Mouse (Mus musculus): ENCODE measurements around the gene Tprg. TPM values are rescaled to one million over a fixed set of nuclear protein-coding genes. Genes with fewer than 3 reads are reported as not detected.

The Tprg gene
- total RNA-seq, 2 experiments from 2014 or later = not detected

DNA sequence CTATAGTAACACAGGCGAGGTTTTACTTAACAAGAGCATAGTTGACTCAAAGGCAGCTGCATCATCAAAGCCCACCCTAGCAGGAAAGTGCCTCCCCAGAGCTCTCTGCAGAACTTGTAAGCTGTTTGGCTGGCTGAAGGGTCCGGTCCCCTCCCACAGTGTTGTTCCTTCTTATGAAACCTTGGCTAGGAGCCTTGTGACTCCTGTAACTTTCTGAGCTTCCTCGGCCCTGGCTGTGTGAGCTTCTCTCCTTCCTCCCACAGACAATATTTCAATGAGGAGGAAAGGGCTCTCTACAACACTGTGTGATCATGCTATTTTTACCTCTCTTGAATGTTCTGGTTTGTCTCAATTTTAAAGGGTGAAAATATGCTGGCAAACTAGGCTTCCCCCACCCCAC, 28.5 kb downstream of the Tprg start:
- intact Hi-C loops (cut with DNase I) = loop anchor here (2.0 kb wide), 1 partner anchor 270 kb away; no protein-coding TSS in a partner anchor
- peak; percentile 10 to 14 for DNase-seq (ENCODE audit: low spot score in 2 of 2)

GRCm38 (mm10) chr16:25325631-25326238, 39.1 kb downstream of the Tprg start:
- intact Hi-C loops (cut with DNase I) = no loop called here
- no peak for DNase-seq (ENCODE audit: low spot score in 2 of 2)

DNA sequence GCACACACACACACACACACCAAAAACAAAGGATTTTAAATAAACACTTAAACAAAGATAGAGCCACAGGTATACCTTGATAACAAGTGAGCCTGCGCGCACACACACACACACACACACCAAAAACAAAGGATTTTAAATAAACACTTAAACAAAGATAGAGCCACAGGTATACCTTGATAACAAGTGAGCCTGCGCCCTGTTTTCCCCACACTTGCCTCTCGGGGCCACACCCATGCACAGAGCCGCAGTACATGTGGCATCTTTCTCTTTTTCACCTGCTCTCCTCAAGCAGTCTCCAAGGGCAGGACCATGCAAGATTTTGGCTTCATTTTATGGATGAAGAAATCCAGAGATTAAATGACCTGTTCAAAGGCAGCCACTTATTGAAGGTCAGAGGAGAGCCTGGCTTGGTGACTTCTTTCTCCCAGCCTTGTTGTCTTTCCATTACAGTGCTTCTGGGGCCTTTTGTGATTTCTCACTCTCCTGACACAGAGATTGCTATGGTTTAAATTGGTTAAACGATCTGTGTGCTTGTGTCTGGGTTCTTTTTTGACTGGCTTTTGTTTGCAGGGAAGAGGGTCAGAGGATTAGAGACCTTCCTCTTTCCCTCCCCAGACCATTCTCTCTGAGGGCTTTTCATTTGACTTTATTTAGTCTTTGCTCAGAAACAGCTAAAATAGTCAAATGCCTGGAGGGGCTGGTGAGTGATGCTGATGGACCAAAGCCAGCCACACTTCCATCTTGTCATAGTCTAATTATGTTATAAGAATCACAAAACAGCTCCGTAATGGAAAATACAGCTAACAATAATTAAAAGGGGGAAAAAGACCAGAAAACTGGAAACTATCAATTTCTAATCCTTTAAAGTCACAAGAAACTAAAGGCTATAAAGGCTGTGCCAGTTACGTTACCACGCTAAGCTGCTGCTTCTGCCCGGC, 46.9 kb downstream of the Tprg start:
- DNase-seq (ENCODE audit: low spot score in 2 of 2) = no peak
- intact Hi-C loops (cut with DNase I) = no loop called here

GRCm38 (mm10) chr16:25335058-25335703, 48.6 kb downstream of the Tprg start:
- DNase-seq (ENCODE audit: low spot score in 2 of 2) = no peak
- intact Hi-C loops (cut with DNase I) = no loop called here

- intact Hi-C loops (cut with DNase I) = loop anchor here (1.0 to 5.0 kb wide), 3 partner anchors 85 to 1365 kb away; no protein-coding TSS in a partner anchor
- DNase-seq (ENCODE audit: low spot score in 2 of 2) = peak; percentile 78 to 82
Observed at GRCm38 (mm10) chr16:25349626-25350025, 63.0 kb downstream of the Tprg start.

DNA sequence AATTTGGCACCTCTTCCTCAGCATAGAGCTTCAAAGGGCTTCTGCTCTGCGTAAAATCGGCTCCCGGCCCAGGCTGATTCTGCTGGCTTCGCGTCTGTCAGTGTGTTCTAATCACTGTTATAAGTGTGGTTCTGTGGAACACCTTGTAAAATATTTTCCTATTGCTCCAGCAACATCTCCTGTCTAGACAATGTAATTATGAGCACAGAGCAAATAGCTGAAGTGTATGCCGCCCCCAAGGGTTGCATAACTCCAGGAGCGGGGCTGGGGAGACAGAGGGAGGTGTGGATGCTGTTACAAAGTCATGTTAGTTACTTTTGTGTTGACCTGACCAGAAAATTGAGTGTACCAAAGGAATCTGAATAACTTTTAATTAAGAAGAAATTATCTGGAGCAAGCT, 81.2 kb downstream of the Tprg start:
- DNase-seq (ENCODE audit: low spot score in 2 of 2) = no peak
- intact Hi-C loops (cut with DNase I) = no loop called here

- DNase-seq (ENCODE audit: low spot score in 2 of 2) = no peak
- intact Hi-C loops (cut with DNase I) = loop anchor here (5.0 to 10.0 kb wide), 4 partner anchors 215 to 825 kb away; no protein-coding TSS in a partner anchor
Observed at GRCm38 (mm10) chr16:25369984-25370412, 83.4 kb downstream of the Tprg start.

DNA sequence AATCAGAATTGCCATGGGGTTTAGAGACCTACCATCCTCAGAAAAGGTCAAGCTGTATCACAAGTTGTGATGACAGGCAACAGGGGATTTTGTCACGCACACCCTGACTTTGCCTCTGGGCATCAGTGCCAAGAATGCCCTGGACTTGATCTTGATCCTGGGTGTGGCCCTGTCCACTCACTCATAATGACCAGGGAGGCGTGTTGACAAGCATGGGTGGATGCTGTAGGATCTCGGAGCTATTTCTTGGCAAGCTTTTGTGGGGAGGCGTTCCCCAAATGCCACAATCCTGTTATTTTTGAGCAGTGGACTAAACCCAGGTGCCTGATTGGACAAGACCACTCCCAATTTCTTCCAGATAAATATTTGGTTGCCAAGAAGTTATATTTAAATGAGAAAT, 87.5 kb downstream of the Tprg start:
- DNase-seq (ENCODE audit: low spot score in 2 of 2) = no peak
- intact Hi-C loops (cut with DNase I) = loop anchor here (5.0 to 10.0 kb wide), 4 partner anchors 211 to 821 kb away; no protein-coding TSS in a partner anchor

- peak; percentile 24 to 25 for DNase-seq (ENCODE audit: low spot score in 2 of 2)
- intact Hi-C loops (cut with DNase I) = loop anchor here (5.0 to 10.0 kb wide), 4 partner anchors 210 to 820 kb away; no protein-coding TSS in a partner anchor
Observed at GRCm38 (mm10) chr16:25374775-25375174, 88.2 kb downstream of the Tprg start.

- intact Hi-C loops (cut with DNase I) = loop anchor here (2.0 to 10.0 kb wide), 4 partner anchors 88 to 818 kb away; no protein-coding TSS in a partner anchor
- DNase-seq (ENCODE audit: low spot score in 2 of 2) = peak; percentile 78
Observed at GRCm38 (mm10) chr16:25376720-25377373, 90.2 kb downstream of the Tprg start.

- intact Hi-C loops (cut with DNase I) = loop anchor here (2.0 to 10.0 kb wide), 4 partner anchors 87 to 817 kb away; no protein-coding TSS in a partner anchor
- no peak for DNase-seq (ENCODE audit: low spot score in 2 of 2)
Observed at GRCm38 (mm10) chr16:25377695-25378094, 91.1 kb downstream of the Tprg start.

GRCm38 (mm10) chr16:25385498-25386192, 99.0 kb downstream of the Tprg start:
- DNase-seq (ENCODE audit: low spot score in 2 of 2) = no peak
- intact Hi-C loops (cut with DNase I) = no loop called here

DNA sequence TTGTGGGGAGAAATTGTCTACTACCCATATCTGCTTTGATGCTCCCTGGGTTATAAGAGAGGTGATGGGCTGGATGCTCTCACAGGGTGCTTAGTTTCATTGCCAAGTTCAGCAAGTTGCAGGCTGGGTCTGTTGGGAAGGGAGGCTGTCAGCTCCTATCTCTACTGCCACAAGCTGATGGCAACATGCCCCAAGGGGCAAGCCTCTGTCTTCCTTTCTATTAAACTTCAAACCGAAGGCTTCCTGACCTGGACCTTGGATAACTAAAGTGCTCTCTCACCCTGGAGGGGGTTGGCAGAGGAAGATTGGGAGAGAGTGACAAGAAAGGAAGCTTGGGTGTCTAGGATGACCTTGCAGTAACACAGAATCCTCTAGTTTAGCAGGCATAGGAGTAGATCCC, 108.1 kb downstream of the Tprg start:
- no peak for DNase-seq (ENCODE audit: low spot score in 2 of 2)
- intact Hi-C loops (cut with DNase I) = no loop called here

DNA sequence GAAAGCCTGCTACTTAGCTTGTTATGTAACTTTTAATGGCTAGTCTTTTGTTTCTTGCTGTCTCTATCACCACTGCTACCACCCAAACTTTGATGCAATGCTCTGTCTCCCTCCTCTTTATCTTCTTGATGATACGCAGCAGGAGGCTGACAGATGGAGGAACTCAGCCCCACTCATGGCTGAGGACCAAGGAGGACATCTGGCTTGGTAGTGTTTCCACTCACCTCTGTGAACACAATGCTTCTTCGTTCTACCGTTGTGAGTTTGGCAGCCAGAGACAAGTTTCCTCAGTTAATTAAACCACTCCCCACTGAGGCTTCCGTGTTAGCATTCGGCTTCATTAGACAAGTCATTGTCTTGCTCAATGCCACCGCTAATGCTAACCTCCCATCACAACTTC, 117.5 kb downstream of the Tprg start:
- intact Hi-C loops (cut with DNase I) = no loop called here
- peak in 1 of 2 experiments; percentile 23 for DNase-seq (ENCODE audit: low spot score in 2 of 2)

DNA sequence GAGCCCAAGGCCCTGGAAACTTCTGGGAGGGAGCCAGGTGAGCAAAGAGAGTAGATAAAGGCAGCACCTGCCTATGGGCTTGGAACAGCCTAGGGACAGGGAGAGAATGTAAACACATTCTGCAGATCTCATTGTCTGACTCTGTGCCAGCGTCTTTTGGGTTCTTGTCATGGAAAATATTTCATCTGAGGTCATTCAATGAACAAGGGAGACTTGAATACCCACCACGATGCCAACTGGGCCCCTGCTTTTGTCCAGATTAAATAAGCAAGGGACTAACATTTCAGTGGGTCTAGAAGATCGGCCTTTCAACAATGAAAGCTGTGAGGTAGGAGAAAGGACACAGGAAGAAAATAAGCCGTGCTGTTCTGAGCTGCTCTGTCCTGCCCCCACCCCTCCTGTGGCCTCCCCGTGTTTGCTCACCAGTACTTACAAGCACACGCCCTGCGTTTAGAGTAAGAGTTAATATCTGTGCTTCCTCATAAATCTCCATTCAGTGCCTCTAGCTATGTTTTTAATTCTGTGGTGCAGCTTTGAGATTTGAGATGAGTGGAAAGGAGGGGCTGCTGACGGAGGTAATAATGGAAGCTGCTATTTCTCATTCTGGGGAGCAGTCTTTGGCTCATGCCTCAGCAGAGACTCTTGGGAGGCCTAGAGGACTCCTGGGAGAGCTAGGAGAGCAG, 120.7 kb downstream of the Tprg start:
- intact Hi-C loops (cut with DNase I) = no loop called here

GRCm38 (mm10) chr16:25408032-25408431, 121.4 kb downstream of the Tprg start:
- intact Hi-C loops (cut with DNase I) = no loop called here
- DNase-seq (ENCODE audit: low spot score in 2 of 2) = no peak

More for the DNA sequence above, 120.7 kb downstream of the Tprg start:
- DNase-seq (ENCODE audit: low spot score in 2 of 2) = no peak

- intact Hi-C loops (cut with DNase I) = no loop called here
- DNase-seq (ENCODE audit: low spot score in 2 of 2) = no peak
Observed at GRCm38 (mm10) chr16:25411307-25411706, 124.7 kb downstream of the Tprg start.

DNA sequence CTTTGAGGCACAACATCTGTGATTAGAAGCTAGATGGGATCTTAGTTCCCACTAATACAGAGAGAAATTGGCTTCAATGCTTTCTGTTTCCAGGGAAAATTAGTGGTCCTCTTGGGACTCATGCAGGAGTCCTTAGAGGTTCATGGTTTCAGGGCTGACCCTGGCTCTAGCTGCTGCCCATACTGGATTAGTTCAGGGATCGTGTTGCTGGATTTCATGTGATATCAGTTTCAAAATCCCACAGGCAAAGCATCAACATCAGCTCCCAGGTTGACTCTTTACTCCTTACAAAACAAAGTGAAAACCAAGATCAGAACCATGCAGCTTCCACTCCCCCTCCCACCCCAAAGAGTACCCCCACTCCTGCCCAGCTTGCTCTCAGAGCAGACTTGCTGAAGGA, 127.3 kb downstream of the Tprg start:
- intact Hi-C loops (cut with DNase I) = no loop called here

More for the DNA sequence above, 127.3 kb downstream of the Tprg start:
- DNase-seq (ENCODE audit: low spot score in 2 of 2) = no peak

All from left cerebral cortex, postnatal 25 days (tissue).